Mouse (Mus musculus): ENCODE measurements around the gene Spatc1l.

The Spatc1l gene

GRCm38 (mm10) chr10:76602690-76603089, 40.6 kb downstream of the Spatc1l start:
- no peak for DNase-seq

GRCm38 (mm10) chr10:76612473-76612872, 50.4 kb downstream of the Spatc1l start:
- no peak for DNase-seq

All from thymus, adult 18-20 months (tissue).